Mouse (Mus musculus): Measurements from ENCODE around the gene Ctnnal1.

The Ctnnal1 gene

DNA sequence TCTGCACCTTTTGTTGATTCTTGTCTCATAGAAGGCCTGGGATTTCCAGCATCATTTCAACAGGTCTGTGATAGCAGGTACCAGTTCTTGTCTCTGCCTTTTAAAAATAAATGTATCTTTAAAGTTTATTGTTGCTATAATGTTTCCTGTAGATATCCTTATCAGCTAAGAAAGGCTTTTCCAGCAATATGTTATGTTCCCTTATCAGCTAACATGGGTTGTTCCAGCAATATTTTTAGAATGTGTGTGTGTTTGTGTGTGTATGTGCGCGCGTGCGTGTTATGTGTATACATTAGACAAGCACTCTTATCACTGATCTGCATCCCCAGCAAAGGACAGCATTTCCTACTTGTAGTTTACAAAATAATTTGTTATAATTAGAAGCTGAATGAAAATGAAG lies 3.4 kb downstream of the Ctnnal1 start:
- no peak for DNase-seq (ENCODE audit: low spot score in 2 of 2)

- DNase-seq (ENCODE audit: low spot score in 2 of 2): no peak
Observed at GRCm38 (mm10) chr4:56858733-56859132, 6.3 kb downstream of the Ctnnal1 start.

DNA sequence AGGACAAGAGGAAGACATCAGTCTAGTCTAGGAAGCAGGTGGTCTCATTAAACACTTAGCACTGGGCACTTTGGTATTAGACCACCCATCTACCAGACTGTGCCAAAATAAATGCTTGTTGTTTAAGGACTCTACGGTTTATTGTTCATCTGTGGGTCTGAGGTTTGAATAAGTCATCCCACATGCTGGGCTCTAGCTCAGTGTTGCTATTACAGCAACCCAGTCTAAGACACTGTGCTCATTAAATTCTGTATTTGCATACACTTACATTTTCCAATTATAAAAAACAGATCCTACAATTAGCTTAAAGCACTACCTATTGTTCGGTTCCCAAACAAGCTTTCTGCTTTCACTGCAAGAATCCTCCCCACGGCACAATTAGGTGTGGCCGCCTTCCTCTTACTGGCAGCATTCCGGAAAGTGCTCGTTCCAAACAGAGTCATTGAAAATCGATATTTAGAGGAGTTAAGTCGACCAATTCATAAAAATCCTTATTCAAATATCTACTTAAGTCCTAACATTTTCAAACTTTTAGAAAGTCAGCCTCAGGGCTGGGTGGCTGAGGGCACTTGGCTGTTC lies 8.5 kb downstream of the Ctnnal1 start:
- no peak for DNase-seq (ENCODE audit: low spot score in 2 of 2)

DNA sequence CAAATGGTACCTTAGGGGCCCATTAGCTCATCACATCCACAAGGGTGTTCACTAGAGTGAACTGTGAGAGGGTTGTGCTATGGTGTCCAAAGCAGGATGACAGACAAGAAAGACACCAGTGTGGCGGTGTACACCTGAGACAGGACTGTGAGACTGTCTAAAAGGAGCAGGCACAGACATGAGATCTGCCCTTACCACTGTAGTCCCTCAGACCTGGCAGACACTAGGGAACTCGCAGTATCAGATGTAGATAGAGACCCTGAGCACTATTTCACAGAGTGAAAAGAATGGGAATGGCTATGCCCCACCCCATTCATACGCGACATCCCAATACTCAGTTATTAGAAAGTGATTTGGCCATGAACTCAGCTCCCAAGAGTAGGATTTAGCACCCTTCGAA lies 9.1 kb downstream of the Ctnnal1 start:
- no peak for DNase-seq (ENCODE audit: low spot score in 2 of 2)

DNA sequence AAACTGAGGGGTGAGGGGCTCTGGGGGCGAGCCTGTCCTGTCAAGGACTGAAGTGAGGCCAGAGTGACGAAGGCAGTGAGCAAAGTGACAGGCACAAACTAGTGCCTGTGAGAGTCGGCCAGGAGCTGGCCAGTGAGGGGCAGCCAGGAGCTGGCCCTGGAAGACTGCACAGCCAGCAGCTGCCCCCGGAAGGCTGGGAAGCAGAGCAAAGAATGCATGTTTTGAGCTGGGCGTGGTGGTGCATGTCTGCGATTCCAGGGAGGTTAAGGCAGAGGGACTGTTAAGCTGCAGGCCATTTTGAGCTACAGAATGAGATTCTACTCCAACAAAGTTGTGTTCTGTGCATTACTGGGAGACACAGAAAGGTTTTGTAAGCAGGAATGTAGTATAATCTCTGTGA lies 14.3 kb downstream of the Ctnnal1 start:
- no peak for DNase-seq (ENCODE audit: low spot score in 2 of 2)

- DNase-seq (ENCODE audit: low spot score in 2 of 2): no peak
Observed at GRCm38 (mm10) chr4:56848044-56848443, 16.9 kb downstream of the Ctnnal1 start.

DNA sequence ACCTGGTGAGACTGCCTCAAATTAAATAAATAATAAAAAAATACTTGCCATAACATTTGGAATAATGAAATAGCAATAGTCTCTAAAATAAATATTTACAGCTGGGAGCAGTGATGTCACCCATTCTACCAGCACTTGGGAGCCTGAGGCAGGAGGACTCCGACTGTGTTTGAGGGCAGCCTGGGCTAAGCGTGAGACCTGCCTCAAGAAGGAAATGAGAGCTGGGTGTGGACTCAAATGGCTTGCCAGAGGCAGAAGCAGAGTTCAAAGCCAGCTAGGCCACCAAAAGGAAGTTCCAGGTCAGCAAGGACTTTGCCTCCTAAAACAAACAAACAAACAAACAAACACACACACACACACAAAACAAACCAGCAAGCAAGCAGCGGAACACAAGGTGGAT lies 17.6 kb downstream of the Ctnnal1 start:
- no peak for DNase-seq (ENCODE audit: low spot score in 2 of 2)

DNA sequence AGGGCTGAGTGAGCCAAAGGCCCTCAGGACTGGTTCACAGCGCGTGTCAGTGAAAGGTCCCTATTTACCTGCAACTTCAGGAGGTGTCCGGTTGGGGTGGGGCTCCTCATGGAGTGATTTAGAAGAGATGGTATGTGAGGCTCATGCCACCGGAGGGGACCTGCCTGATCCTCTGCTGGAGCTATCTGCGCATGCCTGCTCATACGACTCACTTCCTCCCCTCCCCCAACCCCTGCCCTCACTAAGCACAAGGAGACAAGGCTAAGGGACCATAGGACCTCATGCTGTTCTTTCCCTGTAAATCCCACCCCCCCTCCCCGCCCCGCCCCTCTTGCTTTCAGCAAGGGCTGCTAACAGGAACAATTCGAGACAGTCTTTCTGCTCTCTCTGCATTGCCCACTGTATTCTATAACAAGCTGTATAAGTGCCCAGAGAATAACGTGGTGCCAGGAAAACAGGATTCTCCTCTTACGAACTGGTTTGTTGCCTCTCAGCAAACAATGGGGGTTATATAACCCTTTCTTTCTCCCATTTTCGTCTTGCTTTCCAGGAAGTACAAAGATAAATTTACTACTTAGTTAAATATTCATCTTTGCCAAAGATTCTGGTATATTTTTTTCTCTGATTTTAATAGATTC lies 19.0 kb downstream of the Ctnnal1 start:
- DNase-seq (ENCODE audit: low spot score in 2 of 2): no peak

DNA sequence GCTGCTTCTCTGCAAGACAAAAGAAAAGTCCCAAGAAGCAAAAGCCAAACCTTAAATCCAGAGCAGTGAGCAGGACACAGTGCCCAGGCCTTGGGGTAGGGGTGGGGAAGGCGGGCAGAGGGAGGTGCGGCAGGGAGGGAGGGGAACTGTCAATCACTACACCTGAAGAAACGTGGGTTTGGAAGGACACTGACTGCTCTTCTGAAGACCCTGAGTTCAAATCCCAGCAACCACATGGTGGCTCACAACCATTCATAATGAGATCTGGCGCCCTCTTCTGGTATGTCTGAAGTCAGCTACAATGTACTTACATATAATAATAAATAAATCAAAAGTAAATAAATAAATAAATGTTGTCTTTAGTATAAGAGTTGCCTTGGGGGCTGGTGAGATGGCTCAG lies 20.1 kb downstream of the Ctnnal1 start:
- no peak for DNase-seq (ENCODE audit: low spot score in 2 of 2)

- DNase-seq (ENCODE audit: low spot score in 2 of 2): no peak
Observed at GRCm38 (mm10) chr4:56843963-56844362, 21.0 kb downstream of the Ctnnal1 start.

- no peak for DNase-seq (ENCODE audit: low spot score in 2 of 2)
Observed at GRCm38 (mm10) chr4:56842501-56842900, 22.5 kb downstream of the Ctnnal1 start.

DNA sequence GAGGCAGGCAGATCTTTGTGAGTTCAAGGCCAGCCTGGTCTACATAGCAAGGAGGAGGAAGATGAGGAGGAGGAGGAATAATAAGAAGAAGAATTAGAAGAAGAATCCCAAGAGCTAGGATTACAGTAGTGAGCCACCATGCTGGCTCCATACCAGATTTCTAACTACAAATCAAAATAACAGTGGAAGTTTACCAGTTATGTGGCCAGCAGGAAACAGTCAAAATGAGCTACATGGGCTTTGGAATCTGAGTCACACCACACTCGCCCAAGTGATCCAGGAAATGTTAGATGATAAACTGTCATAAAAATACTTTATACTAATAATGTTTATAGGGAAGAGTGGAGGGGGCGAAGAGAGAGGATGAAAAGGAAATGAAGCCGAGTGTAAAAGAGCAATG lies 24.7 kb downstream of the Ctnnal1 start:
- DNase-seq (ENCODE audit: low spot score in 2 of 2): no peak

DNA sequence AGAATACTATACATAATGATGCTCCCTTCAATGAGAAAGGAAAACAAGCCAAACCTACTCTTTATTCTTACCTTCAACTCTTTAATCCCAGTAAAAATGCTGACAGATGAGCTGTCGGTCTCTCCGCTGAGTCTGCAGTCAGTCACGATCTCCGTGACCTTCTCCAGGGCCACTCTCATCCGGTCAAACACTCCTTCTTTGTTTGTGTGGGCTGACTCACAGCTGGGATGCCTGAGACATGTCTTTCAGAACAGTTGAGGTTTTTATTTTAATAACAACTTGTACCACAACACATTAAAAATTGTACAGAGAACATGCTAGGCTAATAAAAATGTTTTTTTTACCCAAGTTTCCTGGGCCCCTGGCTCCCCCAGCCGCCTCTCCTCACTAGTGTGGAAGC lies 27.3 kb downstream of the Ctnnal1 start:
- no peak for DNase-seq (ENCODE audit: low spot score in 2 of 2)

DNA sequence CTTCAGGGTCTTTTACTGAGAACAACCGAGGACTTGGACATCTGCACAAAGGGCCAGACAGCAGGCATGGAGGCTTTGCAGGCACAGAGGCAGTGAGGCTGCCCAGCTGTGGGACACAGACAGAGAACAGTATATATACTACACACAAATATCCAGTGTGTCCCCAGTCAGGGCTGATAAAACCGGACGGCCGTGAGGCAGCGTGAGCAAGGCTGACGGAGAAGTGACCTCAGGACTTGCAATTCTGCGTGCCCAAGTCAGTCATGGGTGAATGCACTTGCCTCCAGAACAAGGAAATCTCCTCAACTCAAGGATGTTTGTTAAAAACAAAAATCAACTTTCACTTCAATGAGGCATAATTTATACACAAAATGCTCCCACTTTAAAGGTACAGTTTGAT lies 33.0 kb downstream of the Ctnnal1 start:
- DNase-seq (ENCODE audit: low spot score in 2 of 2): no peak

DNA sequence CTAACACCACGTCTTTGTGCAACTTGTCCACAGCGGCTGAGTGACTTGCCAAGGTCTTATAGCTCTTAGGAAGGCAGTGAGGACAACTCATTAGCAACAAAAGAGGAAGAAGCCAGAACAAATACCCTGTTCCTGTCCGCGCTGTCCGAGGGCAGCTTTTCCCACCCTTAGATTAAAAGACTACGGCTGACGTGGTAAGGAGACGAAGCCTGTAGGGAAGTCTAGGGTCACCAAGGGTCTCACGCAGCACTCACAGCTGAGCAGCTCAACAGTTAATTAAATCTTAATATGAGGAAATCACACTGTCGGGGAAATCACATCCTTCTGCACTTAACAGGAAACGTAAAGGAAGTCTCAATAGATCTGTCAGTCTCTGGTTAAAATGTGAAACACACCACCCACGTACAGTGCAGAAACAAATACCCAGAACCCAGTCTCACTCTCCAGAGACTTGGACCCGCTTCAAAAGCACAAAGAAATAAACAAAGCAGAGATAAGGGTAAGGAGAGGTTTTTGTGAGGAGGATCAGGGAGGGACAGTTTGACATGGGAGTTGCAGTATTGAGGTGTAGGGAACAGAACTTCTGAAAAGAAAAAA lies 33.9 kb downstream of the Ctnnal1 start:
- no peak for DNase-seq (ENCODE audit: low spot score in 2 of 2)

- DNase-seq (ENCODE audit: low spot score in 2 of 2): no peak
Observed at GRCm38 (mm10) chr4:56829511-56829921, 35.5 kb downstream of the Ctnnal1 start.

DNA sequence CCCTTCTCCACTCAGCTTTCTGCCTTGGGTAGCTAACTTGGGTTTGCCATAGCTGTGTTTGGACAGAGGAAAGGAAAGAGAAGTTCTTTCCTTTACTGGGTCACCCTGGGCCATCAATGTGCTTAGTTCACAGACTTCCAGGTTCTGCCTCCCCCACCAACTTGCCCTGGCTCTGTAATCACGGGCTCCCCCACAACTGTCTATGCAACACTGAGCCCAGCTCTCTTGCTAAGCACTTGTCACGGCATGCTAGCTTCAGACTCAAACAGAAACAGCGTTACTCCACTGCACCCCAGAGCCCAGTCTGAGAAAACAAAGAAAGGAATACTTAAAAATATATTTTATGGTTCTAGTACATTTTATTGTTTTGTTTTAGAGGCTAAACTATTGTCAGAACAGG lies 36.1 kb downstream of the Ctnnal1 start:
- no peak for DNase-seq (ENCODE audit: low spot score in 2 of 2)

DNA sequence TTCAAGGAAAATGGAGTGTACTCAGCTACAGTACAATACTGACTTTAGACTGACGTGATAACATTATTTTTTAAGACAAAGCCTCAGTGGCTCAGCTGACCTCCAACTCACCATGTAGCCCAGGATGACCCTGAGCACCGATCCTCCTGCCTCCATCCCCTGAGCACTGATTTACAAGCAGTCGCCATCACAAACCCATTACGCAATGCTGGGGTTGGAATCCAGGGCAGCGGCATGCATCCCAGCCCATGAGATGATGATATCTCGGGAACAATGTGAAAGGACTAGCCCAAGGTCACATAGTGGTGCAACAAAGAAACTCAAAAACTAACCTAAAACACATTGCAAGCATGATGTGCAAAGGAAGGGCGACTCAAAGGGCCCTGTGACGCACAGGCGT lies 40.8 kb downstream of the Ctnnal1 start:
- no peak for DNase-seq (ENCODE audit: low spot score in 2 of 2)

- DNase-seq (ENCODE audit: low spot score in 2 of 2): no peak
Observed at GRCm38 (mm10) chr4:56820017-56820550, 44.9 kb downstream of the Ctnnal1 start.

- no peak for DNase-seq (ENCODE audit: low spot score in 2 of 2)
Observed at GRCm38 (mm10) chr4:56815131-56815530, 49.9 kb downstream of the Ctnnal1 start.

GRCm38 (mm10) chr4:56812096-56812495 lies 52.9 kb downstream of the Ctnnal1 start:
- DNase-seq (ENCODE audit: low spot score in 2 of 2): no peak

- no peak for DNase-seq (ENCODE audit: low spot score in 2 of 2)
Observed at GRCm38 (mm10) chr4:56811642-56812041, 53.3 kb downstream of the Ctnnal1 start.

DNA sequence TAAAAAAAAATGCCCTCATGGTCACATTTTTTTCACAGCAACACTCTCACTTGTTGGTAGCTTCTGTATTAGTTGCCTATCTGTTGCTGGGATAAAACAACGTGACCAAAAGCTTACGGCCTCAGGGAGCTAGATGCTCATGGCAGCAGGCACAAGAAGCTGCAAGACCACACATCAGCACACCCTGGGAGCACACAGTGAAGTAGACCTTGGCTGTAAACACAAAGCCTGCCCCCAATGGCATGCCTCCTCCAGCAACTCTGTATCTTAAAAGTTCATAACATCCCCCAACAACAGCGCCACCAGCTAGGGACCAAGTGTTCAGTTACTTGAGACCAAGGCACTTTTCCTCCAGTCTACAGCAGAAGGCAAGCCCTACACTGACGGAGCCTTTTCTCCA lies 55.9 kb downstream of the Ctnnal1 start:
- DNase-seq (ENCODE audit: low spot score in 2 of 2): no peak
